Mouse (Mus musculus): ENCODE results near the gene B230217C12Rik. TPM values are rescaled to one million over a fixed set of nuclear protein-coding genes. Genes with fewer than 3 reads are reported as not detected.

The B230217C12Rik gene
- polyA plus RNA-seq, 1 experiment from 2014 or later: 1.1 TPM

GRCm38 (mm10) chr11:97807626-97808025 lies 33.0 kb upstream of the B230217C12Rik start:
- Histone ChIP-seq H3K27me3 (ENCODE audit: control insufficient read depth, insufficient read depth, low read length) (no peaks in the 10 kb centered on the region), H3K4me1 (replicated peaks; ENCODE audit: control insufficient read depth, insufficient read depth) (peaks cover 49% of the 10 kb centered on the region), H3K9ac (ENCODE audit: low read length) (no peak overlapping the region), H3K36me3 (ENCODE audit: control insufficient read depth, insufficient read depth, low read length) (peaks cover 6% of the 10 kb centered on the region; the same call in 1 of the 2 replicates), H3K27ac (replicated peaks) (peak overlapping the region; percentile 63), H3K4me3 (ENCODE audit: low read depth, low read length) (no peak overlapping the region), H3K9me3 (ENCODE audit: control insufficient read depth, low read length) (no peaks in the 10 kb centered on the region), H3K4me2 (replicated peaks; ENCODE audit: low read depth) (no peak overlapping the region)
- DNase-seq (ENCODE audit: low spot score): no peak
- WGBS: 21% methylated on average over 6 of the region's 6 CpGs
- TF ChIP-seq CTCF (IDR thresholded peaks at IDR 0.05; ENCODE audit: low read depth) (no peak), EP300 (optimal IDR thresholded peaks at IDR 0.05) (no peak)
- ATAC-seq (ENCODE audit: low FRiP score, low TSS enrichment): no peak

- Histone ChIP-seq H3K27me3 (ENCODE audit: control insufficient read depth, insufficient read depth, low read length) (no peaks in the 10 kb centered on the region), H3K4me2 (replicated peaks; ENCODE audit: low read depth) (no peak overlapping the region), H3K4me1 (replicated peaks; ENCODE audit: control insufficient read depth, insufficient read depth) (peaks cover 50% of the 10 kb centered on the region), H3K36me3 (ENCODE audit: control insufficient read depth, insufficient read depth, low read length) (peaks cover 6% of the 10 kb centered on the region; the same call in 1 of the 2 replicates), H3K4me3 (ENCODE audit: low read depth, low read length) (no peak overlapping the region), H3K9ac (ENCODE audit: low read length) (no peak overlapping the region), H3K9me3 (ENCODE audit: control insufficient read depth, low read length) (no peaks in the 10 kb centered on the region), H3K27ac (replicated peaks) (peak overlapping the region; percentile 63)
- TF ChIP-seq CTCF (IDR thresholded peaks at IDR 0.05; ENCODE audit: low read depth) (no peak), EP300 (optimal IDR thresholded peaks at IDR 0.05) (peak; percentile 21)
- no peak for DNase-seq (ENCODE audit: low spot score)
- WGBS: 46% methylated on average over 2 of the region's 2 CpGs
- ATAC-seq (ENCODE audit: low FRiP score, low TSS enrichment): no peak
These were observed 32.5 kb upstream of the B230217C12Rik start for GRCm38 (mm10) chr11:97808093-97808492.

- H3K27me3 ChIP-seq (ENCODE audit: control insufficient read depth, insufficient read depth, low read length): no peaks in the 10 kb centered on the region
- WGBS: 37% methylated on average over 5 of the region's 5 CpGs
- peaks cover 50% of the 10 kb centered on the region for H3K4me1 ChIP-seq (replicated peaks; ENCODE audit: control insufficient read depth, insufficient read depth)
- no peak for TF ChIP-seq CTCF (IDR thresholded peaks at IDR 0.05; ENCODE audit: low read depth)
- no peak for TF ChIP-seq EP300 (optimal IDR thresholded peaks at IDR 0.05)
- ATAC-seq (ENCODE audit: low FRiP score, low TSS enrichment): no peak
- no peaks in the 10 kb centered on the region for H3K9me3 ChIP-seq (ENCODE audit: control insufficient read depth, low read length)
- H3K36me3 ChIP-seq (ENCODE audit: control insufficient read depth, insufficient read depth, low read length): peaks cover 6% of the 10 kb centered on the region; the same call in 1 of the 2 replicates
- H3K4me2 ChIP-seq (replicated peaks; ENCODE audit: low read depth): no peak overlapping the region
- H3K4me3 ChIP-seq (ENCODE audit: low read depth, low read length): no peak overlapping the region
- peak overlapping the region; percentile 77; the same call in 1 of the 2 replicates for H3K27ac ChIP-seq (replicated peaks)
- 0 out of 2 replicates have a peak overlapping the region, but pooled peaks have one; percentile 41 for H3K9ac ChIP-seq (ENCODE audit: low read length)
- DNase-seq (ENCODE audit: low spot score): no peak
These were observed 31.9 kb upstream of the B230217C12Rik start for GRCm38 (mm10) chr11:97808621-97809234.

- TF ChIP-seq CTCF (IDR thresholded peaks at IDR 0.05; ENCODE audit: low read depth) (no peak), EP300 (optimal IDR thresholded peaks at IDR 0.05) (no peak)
- no peaks in the 10 kb centered on the region for H3K27me3 ChIP-seq (ENCODE audit: control insufficient read depth, insufficient read depth, low read length)
- 46% methylated on average over 7 of the region's 7 CpGs for WGBS
- peak overlapping the region; percentile 77 for H3K27ac ChIP-seq (replicated peaks)
- no peaks in the 10 kb centered on the region for H3K9me3 ChIP-seq (ENCODE audit: control insufficient read depth, low read length)
- ATAC-seq (ENCODE audit: low FRiP score, low TSS enrichment): no peak
- H3K36me3 ChIP-seq (ENCODE audit: control insufficient read depth, insufficient read depth, low read length): peaks cover 6% of the 10 kb centered on the region; the same call in 1 of the 2 replicates
- 0 out of 2 replicates have a peak overlapping the region, but pooled peaks have one; percentile 41 for H3K9ac ChIP-seq (ENCODE audit: low read length)
- H3K4me2 ChIP-seq (replicated peaks; ENCODE audit: low read depth): no peak overlapping the region
- no peak for DNase-seq (ENCODE audit: low spot score)
- H3K4me3 ChIP-seq (ENCODE audit: low read depth, low read length): no peak overlapping the region
- H3K4me1 ChIP-seq (replicated peaks; ENCODE audit: control insufficient read depth, insufficient read depth): peaks cover 46% of the 10 kb centered on the region
These were observed 31.1 kb upstream of the B230217C12Rik start for GRCm38 (mm10) chr11:97809235-97810121.

- no peak overlapping the region for H3K9ac ChIP-seq (ENCODE audit: low read length)
- TF ChIP-seq CTCF (IDR thresholded peaks at IDR 0.05; ENCODE audit: low read depth) (no peak), EP300 (optimal IDR thresholded peaks at IDR 0.05) (no peak)
- WGBS: 40% methylated on average over 7 of the region's 7 CpGs
- H3K4me2 ChIP-seq (replicated peaks; ENCODE audit: low read depth): no peak overlapping the region
- H3K27me3 ChIP-seq (ENCODE audit: control insufficient read depth, insufficient read depth, low read length): no peaks in the 10 kb centered on the region
- no peak overlapping the region for H3K4me3 ChIP-seq (ENCODE audit: low read depth, low read length)
- peaks cover 6% of the 10 kb centered on the region; the same call in 1 of the 2 replicates for H3K36me3 ChIP-seq (ENCODE audit: control insufficient read depth, insufficient read depth, low read length)
- DNase-seq (ENCODE audit: low spot score): peak; percentile 88
- peak; percentile 81 for ATAC-seq (ENCODE audit: low FRiP score, low TSS enrichment)
- H3K27ac ChIP-seq (replicated peaks): peak overlapping the region; percentile 77
- peaks cover 37% of the 10 kb centered on the region for H3K4me1 ChIP-seq (replicated peaks; ENCODE audit: control insufficient read depth, insufficient read depth)
- H3K9me3 ChIP-seq (ENCODE audit: control insufficient read depth, low read length): no peaks in the 10 kb centered on the region
These were observed 30.2 kb upstream of the B230217C12Rik start for GRCm38 (mm10) chr11:97810356-97810755.

Data from stomach, postnatal 0 days (tissue).